Mouse (Mus musculus) cortical plate, adult 2 months (tissue): ENCODE results near the gene Hist2h2aa1.
"Not testable (repeated sequence)": the region's sequence is repeated elsewhere in the genome, so short reads cannot be mapped to it uniquely, and the experiment has no call there.

ENCODE experiments used
- CTCF ChIP-seq: fragments of 200-500 bp; IDR thresholded peaks from 2 replicates; pipeline ENCODE4 v1.5.1; 2011; ENCODE audit warnings: mild to moderate bottlenecking, control low read depth, low read length; ENCODE audit not compliant: insufficient read depth; ENCODE audit errors: extremely low read depth
- POLR2A ChIP-seq: fragments of 200-500 bp; IDR thresholded peaks from 2 replicates; pipeline ENCODE4 v1.6.1; 2011; ENCODE audit warnings: mild to moderate bottlenecking, low read length, control low read depth; ENCODE audit not compliant: insufficient read depth; ENCODE audit errors: extremely low read depth

DNA sequence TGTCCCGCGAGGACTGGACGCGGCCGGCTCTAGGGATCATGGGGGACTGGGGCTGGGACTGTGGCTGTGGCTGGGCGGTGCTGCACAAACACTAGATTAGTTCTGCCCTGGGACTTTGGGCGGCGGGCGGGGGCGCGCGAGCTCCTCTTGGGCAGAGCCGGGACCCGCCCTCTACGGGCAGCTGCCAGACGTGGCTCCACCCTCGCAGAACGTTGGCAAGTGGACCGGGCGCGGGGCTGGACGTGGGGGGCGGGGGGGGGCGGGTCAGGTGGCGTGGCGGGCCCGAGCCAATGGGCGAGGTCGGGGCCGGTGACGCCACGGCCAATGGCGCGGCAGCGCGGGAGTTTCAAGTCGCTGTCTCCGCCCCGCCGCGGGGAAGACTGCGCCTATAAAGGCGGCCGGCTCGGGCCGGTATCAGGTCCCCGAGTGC, 1.1 kb downstream of the Hist2h2aa1 start, which contains the start of gene Hist2h3c1:
- not testable (repeated sequence) for TF ChIP-seq POLR2A, CTCF
